Mouse (Mus musculus) bone marrow macrophage, adult 2 months (primary cell): ENCODE data around the gene Ccdc146. TPM values are rescaled to one million over a fixed set of nuclear protein-coding genes. Genes with fewer than 3 reads are reported as not detected.

Experiments used
- H3K27ac ChIP-seq: 2 replicates; pipeline ENCODE4 v1.5.1; 2012; ENCODE audit warnings: low read depth, low read length; ENCODE audit not compliant: insufficient read depth
- H3K4me1 ChIP-seq: 2 replicates; pipeline ENCODE4 v1.6.1; 2012; ENCODE audit warnings: low read length; ENCODE audit not compliant: control insufficient read depth, insufficient read depth
- H3K4me3 ChIP-seq: 2 replicates; pipeline ENCODE4 v1.5.1; 2012; ENCODE audit warnings: mild to moderate bottlenecking, low read length, moderate library complexity; ENCODE audit not compliant: insufficient read depth
- CTCF ChIP-seq: IDR thresholded peaks from 2 replicates; pipeline ENCODE4 v1.5.1; 2012; ENCODE audit warnings: low read depth, mild to moderate bottlenecking, low read length, moderate library complexity
- POLR2A ChIP-seq: IDR thresholded peaks from 2 replicates; pipeline ENCODE4 v1.6.1; 2012; ENCODE audit warnings: mild to moderate bottlenecking, low read depth, low read length, borderline replicate concordance
- polyA plus RNA-seq: library from polyadenylated mRNA; stranded (reverse); fragments of >200 nt; gene quantifications from 2 replicates; pipeline ENCODE4 v1.2.4, GENCODE M21; 2012; ENCODE audit not compliant: missing spikeins, insufficient read depth, insufficient read length

Gene Ccdc146
- not detected in 2 replicates for polyA plus RNA-seq

GRCm38 (mm10) chr5:21424614-21425602 lies at the start of gene Ccdc146, which contains the start of gene Fam185a:
Gene Ccdc146 (minus strand): TSS chr5:21424677.
Gene Fam185a (plus strand): TSS chr5:21424958.
- Histone ChIP-seq H3K4me3 (peak within 1 kb of the TSS; percentile 91), H3K4me1 (peaks cover 7% of the 10 kb centered on the region), H3K27ac (peak within 1 kb of the TSS; percentile 27; the same call in 1 of the 2 replicates)
- 0 out of 2 replicates have a peak, but pooled peaks have one; percentile 27 for TF ChIP-seq POLR2A
- no peak for TF ChIP-seq CTCF

- H3K27ac ChIP-seq = no peak overlapping the region
- TF ChIP-seq POLR2A (no peak), CTCF (no peak)
- no peaks in the 10 kb centered on the region for H3K4me1 ChIP-seq
- no peak overlapping the region for H3K4me3 ChIP-seq
Observed at GRCm38 (mm10) chr5:21468100-21468499, 43.6 kb upstream of the Ccdc146 start.

GRCm38 (mm10) chr5:21467387-21467786 lies 42.9 kb upstream of the Ccdc146 start:
- H3K4me3 ChIP-seq = no peak overlapping the region
- no peak overlapping the region for H3K27ac ChIP-seq
- H3K4me1 ChIP-seq = no peaks in the 10 kb centered on the region
- TF ChIP-seq POLR2A (no peak), CTCF (no peak)

GRCm38 (mm10) chr5:21440833-21441530 lies 16.5 kb upstream of the Ccdc146 start:
- H3K4me3 ChIP-seq = no peak overlapping the region
- H3K27ac ChIP-seq = no peak overlapping the region
- H3K4me1 ChIP-seq = peaks cover 8% of the 10 kb centered on the region
- TF ChIP-seq POLR2A (no peak), CTCF (no peak)

- TF ChIP-seq CTCF (no peak), POLR2A (no peak)
- Histone ChIP-seq H3K4me1 (peaks cover 8% of the 10 kb centered on the region), H3K4me3 (no peak overlapping the region), H3K27ac (no peak overlapping the region)
Observed at GRCm38 (mm10) chr5:21439446-21440110, 15.1 kb upstream of the Ccdc146 start.

GRCm38 (mm10) chr5:21438428-21438827 lies 14.0 kb upstream of the Ccdc146 start:
- TF ChIP-seq CTCF = no peak
- TF ChIP-seq POLR2A = no peak
- Histone ChIP-seq H3K27ac (no peak overlapping the region), H3K4me1 (peaks cover 8% of the 10 kb centered on the region), H3K4me3 (no peak overlapping the region)

- no peak overlapping the region for H3K4me3 ChIP-seq
- H3K27ac ChIP-seq = no peak overlapping the region
- peaks cover 7% of the 10 kb centered on the region for H3K4me1 ChIP-seq
- TF ChIP-seq POLR2A (no peak), CTCF (no peak)
Observed at GRCm38 (mm10) chr5:21436471-21436975, 12.0 kb upstream of the Ccdc146 start.

- TF ChIP-seq POLR2A = no peak
- no peak for TF ChIP-seq CTCF
- Histone ChIP-seq H3K4me3 (no peak overlapping the region), H3K4me1 (no peaks in the 10 kb centered on the region), H3K27ac (no peak overlapping the region)
Observed at GRCm38 (mm10) chr5:21434148-21434929, 9.9 kb upstream of the Ccdc146 start.

GRCm38 (mm10) chr5:21426666-21427065 lies 2.2 kb upstream of the Ccdc146 start:
- Histone ChIP-seq H3K4me3 (0 out of 2 replicates have a peak overlapping the region, but pooled peaks have one; percentile 23), H3K4me1 (peaks cover 7% of the 10 kb centered on the region), H3K27ac (no peak overlapping the region)
- TF ChIP-seq CTCF (no peak), POLR2A (no peak)
